Mouse (Mus musculus) liver, adult 2 months (tissue): ENCODE measurements at regions not wholly inside any gene's neighbourhood (a gene's known extent, or its start where the extent isn't known, plus 50 kb on each side); places are given as distances from the start of the nearest gene placed in this dataset.

Experiments used
- DNase-seq: peaks from one replicate; pipeline ENCODE4 v3.0.0-alpha.2; 2011; ENCODE audit warnings: low read depth, low spot score; ENCODE audit errors: extremely low read depth
- H3K27ac ChIP-seq: fragments of 200-500 bp; replicated peaks from 2 replicates; pipeline ENCODE4 v1.5.1; 2012; ENCODE audit warnings: low read depth, mild to moderate bottlenecking, control low read depth, inconsistent platforms, low read length; ENCODE audit not compliant: insufficient read depth
- H3K27me3 ChIP-seq: fragments of 200-500 bp; 2 replicates; pipeline ENCODE4 v1.6.1; 2012; ENCODE audit warnings: mild to moderate bottlenecking, moderate library complexity, low read length, inconsistent platforms; ENCODE audit not compliant: control insufficient read depth, insufficient read depth
- H3K36me3 ChIP-seq: fragments of 200-500 bp; 2 replicates; pipeline ENCODE4 v1.6.1; 2012; ENCODE audit warnings: low read length, inconsistent platforms; ENCODE audit not compliant: control insufficient read depth, insufficient read depth
- H3K4me1 ChIP-seq: fragments of 200-500 bp; 2 replicates; pipeline ENCODE4 v1.6.1; 2011; ENCODE audit warnings: low read length; ENCODE audit not compliant: control insufficient read depth, insufficient read depth
- H3K4me3 ChIP-seq: fragments of 200-500 bp; 2 replicates; pipeline ENCODE4 v1.5.1; 2011; ENCODE audit warnings: low read depth, mild to moderate bottlenecking, control low read depth, low read length, moderate library complexity; ENCODE audit not compliant: insufficient read depth
- H3K79me2 ChIP-seq: fragments of 200-500 bp; 2 replicates; pipeline ENCODE4 v1.6.1; 2012; ENCODE audit warnings: inconsistent platforms, mild to moderate bottlenecking, low read length, moderate library complexity; ENCODE audit not compliant: control insufficient read depth, insufficient read depth
- H3K9ac ChIP-seq: fragments of 200-500 bp; 2 replicates; pipeline ENCODE4 v1.6.1; 2012; ENCODE audit warnings: low read depth, mild to moderate bottlenecking, control low read depth, inconsistent platforms, low read length
- CTCF ChIP-seq: fragments of 200-500 bp; IDR thresholded peaks from 2 replicates; pipeline ENCODE4 v1.5.1; 2011; ENCODE audit warnings: low read depth, low read length, control low read depth
- POLR2A ChIP-seq: fragments of 200-500 bp; IDR thresholded peaks from 2 replicates; pipeline ENCODE4 v1.6.1; 2011; ENCODE audit warnings: low read length, control low read depth; ENCODE audit not compliant: insufficient read depth; ENCODE audit errors: extremely low read depth
- WGBS: fragments of 180-500 bp; shearing (Covaris S2); methylation state at CpG from one replicate; pipeline ENCODE4 v1.1.7; 2018; 5-methylcytosine and 5-hydroxymethylcytosine counted together

DNA sequence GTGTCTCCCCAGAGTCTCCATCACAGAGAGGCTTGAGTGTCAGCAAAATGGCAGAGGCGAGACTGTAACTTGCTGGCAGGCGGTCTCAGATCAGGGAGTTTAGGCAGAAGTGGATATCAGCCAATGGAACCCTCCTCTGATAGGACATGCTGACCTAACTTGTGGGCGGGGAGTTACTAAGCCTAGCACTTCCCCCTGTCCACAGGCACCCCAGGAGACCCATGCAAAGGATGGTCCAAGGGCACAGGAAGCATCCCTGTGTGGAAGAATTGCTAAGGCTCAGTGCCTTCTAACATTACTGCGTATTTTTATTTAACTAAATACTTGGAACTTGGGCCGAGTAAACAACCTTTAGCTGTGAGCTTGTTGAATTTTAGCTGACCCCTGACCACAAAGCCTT, 54.7 kb upstream of the Znrf2 start:
- no peaks in the 10 kb centered on the region for H3K79me2 ChIP-seq
- no peak overlapping the region for H3K27ac ChIP-seq
- no peak overlapping the region for H3K4me3 ChIP-seq
- WGBS: 49% methylated on average over 5 of the region's 5 CpGs
- no peaks in the 10 kb centered on the region for H3K27me3 ChIP-seq
- H3K4me1 ChIP-seq: peaks cover 17% of the 10 kb centered on the region; the same call in 1 of the 2 replicates
- TF ChIP-seq CTCF: no peak
- no peak for TF ChIP-seq POLR2A
- H3K9ac ChIP-seq: no peak overlapping the region
- no peaks in the 10 kb centered on the region for H3K36me3 ChIP-seq
- DNase-seq: no peak

DNA sequence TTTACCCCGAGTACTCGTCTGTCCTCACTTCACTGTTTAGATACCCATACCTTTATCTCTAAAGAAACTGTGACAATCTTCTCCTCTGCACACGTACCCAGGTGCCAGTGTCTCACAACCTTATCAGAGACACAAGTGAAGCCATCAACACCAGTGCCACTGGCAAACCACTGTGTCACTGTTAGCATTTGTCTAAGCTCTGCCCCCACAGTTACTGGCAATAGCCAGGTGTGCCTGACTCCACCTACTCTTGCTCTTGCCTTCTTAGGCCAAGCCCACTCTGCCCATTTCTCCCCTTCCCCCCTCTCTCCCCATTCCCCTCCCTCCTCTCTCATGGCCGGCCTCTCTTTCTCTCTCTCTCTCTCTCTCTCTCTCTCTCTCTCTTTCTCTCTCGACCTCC, 54.2 kb upstream of the Znrf2 start:
- H3K27ac ChIP-seq: no peak overlapping the region
- H3K4me3 ChIP-seq: no peak overlapping the region
- H3K79me2 ChIP-seq: no peaks in the 10 kb centered on the region
- H3K4me1 ChIP-seq: peaks cover 17% of the 10 kb centered on the region; the same call in 1 of the 2 replicates
- H3K36me3 ChIP-seq: no peaks in the 10 kb centered on the region
- 38% methylated on average over 5 of the region's 5 CpGs for WGBS
- no peak for DNase-seq
- TF ChIP-seq POLR2A: no peak
- TF ChIP-seq CTCF: no peak
- H3K9ac ChIP-seq: no peak overlapping the region
- H3K27me3 ChIP-seq: no peaks in the 10 kb centered on the region

DNA sequence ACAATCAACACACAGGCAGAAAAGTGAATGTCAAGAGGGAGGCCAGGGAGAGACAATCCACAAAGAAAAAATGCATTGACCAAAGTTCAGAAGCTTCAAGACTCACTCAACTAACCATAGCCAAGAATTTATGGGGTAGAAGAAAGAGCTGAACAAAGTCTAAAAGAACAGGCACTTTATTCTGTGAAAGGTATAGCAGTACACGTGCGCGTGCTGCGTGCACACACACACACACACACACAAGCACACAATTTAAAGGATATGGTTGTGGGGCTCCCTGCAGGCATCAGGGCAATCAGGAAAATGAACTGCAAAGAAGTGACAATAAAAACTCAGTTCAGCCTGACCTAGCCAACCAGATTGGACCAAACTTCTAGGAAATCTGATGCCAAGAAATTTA, 53.0 kb upstream of the Znrf2 start:
- H3K4me3 ChIP-seq: no peak overlapping the region
- no peaks in the 10 kb centered on the region for H3K27me3 ChIP-seq
- peaks cover 17% of the 10 kb centered on the region; the same call in 1 of the 2 replicates for H3K4me1 ChIP-seq
- no peaks in the 10 kb centered on the region for H3K79me2 ChIP-seq
- no peaks in the 10 kb centered on the region for H3K36me3 ChIP-seq
- H3K9ac ChIP-seq: no peak overlapping the region
- H3K27ac ChIP-seq: no peak overlapping the region
- no peak for TF ChIP-seq POLR2A
- no peak for DNase-seq
- 97% methylated on average over 4 of the region's 4 CpGs for WGBS

DNA sequence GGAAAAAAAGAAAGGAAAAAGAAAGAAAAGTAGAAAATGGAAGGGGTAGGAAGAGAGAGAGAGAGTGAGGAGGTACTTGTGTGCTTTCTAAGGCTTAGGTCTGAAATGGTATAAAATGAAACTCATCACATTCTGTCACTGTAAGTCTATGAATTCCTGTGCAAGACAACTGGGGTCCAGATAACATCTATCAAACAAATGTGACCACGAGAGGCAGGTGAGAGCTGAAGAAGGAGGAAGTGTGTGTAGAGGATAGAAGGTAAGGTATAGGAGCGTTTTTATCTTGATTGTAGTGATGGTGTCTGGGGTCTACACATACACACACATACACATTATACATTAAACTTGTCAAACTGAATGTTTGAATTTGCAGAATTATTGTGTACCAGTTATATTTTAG, 51.0 kb upstream of the Znrf2 start:
- H3K27ac ChIP-seq: no peak overlapping the region
- H3K9ac ChIP-seq: no peak overlapping the region
- H3K27me3 ChIP-seq: no peaks in the 10 kb centered on the region
- H3K36me3 ChIP-seq: no peaks in the 10 kb centered on the region
- H3K4me3 ChIP-seq: no peak overlapping the region
- H3K79me2 ChIP-seq: no peaks in the 10 kb centered on the region
- no peak for DNase-seq
- peaks cover 12% of the 10 kb centered on the region; the same call in 1 of the 2 replicates for H3K4me1 ChIP-seq
- WGBS: 91% methylated on average over 2 of the region's 2 CpGs
- no peak for TF ChIP-seq CTCF
- no peak for TF ChIP-seq POLR2A

DNA sequence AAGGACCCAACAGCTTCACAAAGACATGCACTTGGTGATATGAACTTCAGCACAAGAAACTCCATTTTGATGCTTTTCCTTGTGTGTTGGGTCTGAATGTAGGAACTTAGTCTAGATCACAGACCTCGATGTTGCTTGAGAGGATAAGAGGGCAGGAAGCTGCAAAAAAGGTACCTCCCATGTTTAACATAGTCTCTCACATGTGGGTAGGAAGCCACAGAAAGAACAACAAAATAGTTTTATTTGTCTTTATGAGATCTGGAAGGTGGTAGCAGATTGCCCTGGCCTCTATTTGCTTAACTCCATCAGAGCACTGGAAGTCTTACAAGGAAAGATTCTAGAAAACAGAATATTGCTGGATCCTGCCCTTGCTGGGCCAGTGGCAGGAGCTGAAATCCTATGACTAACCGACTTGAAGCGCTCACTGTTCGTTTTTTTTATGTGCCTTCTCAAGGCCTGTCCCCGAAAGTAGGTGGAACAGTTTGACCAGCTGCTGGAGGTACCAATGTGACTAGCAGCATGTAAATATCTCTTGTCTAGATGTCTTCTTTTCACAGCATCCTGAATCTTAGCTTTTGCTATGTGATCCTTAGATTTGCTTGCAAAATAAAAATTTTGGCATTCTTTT, 50.1 kb upstream of the Znrf2 start:
- WGBS: 82% methylated on average over 5 of the region's 5 CpGs
- no peak overlapping the region for H3K9ac ChIP-seq
- no peaks in the 10 kb centered on the region for H3K27me3 ChIP-seq
- H3K36me3 ChIP-seq: no peaks in the 10 kb centered on the region
- peaks cover 10% of the 10 kb centered on the region; the same call in 1 of the 2 replicates for H3K4me1 ChIP-seq
- no peak for DNase-seq
- TF ChIP-seq POLR2A (no peak), CTCF (no peak)
- no peak overlapping the region for H3K4me3 ChIP-seq
- H3K27ac ChIP-seq: no peak overlapping the region
- H3K79me2 ChIP-seq: no peaks in the 10 kb centered on the region
